Mouse (Mus musculus) heart, postnatal 0 days (tissue): ENCODE results near the gene Tmem176b.

Source experiments
- CTCF ChIP-seq: IDR thresholded peaks from 2 replicates; pipeline ENCODE4 v1.5.1; 2016; ENCODE audit warnings: antibody characterized with exemption, control low read depth, low read depth
- EP300 ChIP-seq: IDR thresholded peaks from 2 replicates; pipeline ENCODE4 v1.6.1; 2016; ENCODE audit warnings: antibody characterized with exemption, low read depth

DNA sequence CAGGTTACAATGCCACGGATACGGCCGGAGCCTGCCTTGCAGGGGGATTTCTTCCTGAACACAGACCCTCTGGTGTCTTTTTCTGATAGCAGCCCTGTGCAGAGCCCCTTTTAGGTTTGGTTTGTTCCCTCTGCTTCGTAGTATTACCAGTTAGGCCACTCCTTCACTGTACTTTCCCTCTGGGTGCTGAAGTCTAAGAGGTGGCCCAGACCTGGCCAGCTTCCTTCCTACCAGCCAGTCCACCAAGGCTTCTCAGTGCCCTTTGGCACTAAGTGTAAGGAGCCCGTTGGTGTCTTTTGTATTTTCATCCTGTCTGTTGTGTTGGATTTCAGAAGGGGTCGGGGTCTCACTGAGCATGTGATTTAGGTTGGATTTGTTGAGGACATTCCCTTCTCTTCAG is 34.2 kb upstream of the Tmem176b start:
- TF ChIP-seq CTCF (no peak), EP300 (no peak)
